Mouse (Mus musculus) embryonic facial prominence, embryonic 10.5 days (tissue): ENCODE data around the gene Ttc28. TPM values are rescaled to one million over a fixed set of nuclear protein-coding genes. Genes with fewer than 3 reads are reported as not detected.
A peak's percentile ranks its signal among the peaks of the same experiment; 100 is the strongest.

Experiments used
- DNase-seq: peaks from one replicate; pipeline ENCODE4 v3.0.0-alpha.2; 2017; ENCODE audit warnings: low spot score
- H3K27ac ChIP-seq: fragments of 300-500 bp; sonication (generic); replicated peaks from 2 replicates; pipeline ENCODE4 v1.5.1; 2016; ENCODE audit warnings: mild to moderate bottlenecking
- H3K27me3 ChIP-seq: fragments of 300-500 bp; sonication (generic); replicated peaks from 2 replicates; pipeline ENCODE4 v1.6.1; 2016; ENCODE audit warnings: low read depth, mild to moderate bottlenecking; ENCODE audit not compliant: poor library complexity, severe bottlenecking
- H3K36me3 ChIP-seq: fragments of 300-500 bp; sonication (generic); replicated peaks from 2 replicates; pipeline ENCODE4 v1.6.1; 2016; ENCODE audit warnings: mild to moderate bottlenecking, moderate library complexity
- H3K4me1 ChIP-seq: fragments of 300-500 bp; sonication (generic); 2 replicates; pipeline ENCODE4 v1.6.1; 2016
- H3K4me3 ChIP-seq: fragments of 300-500 bp; sonication (generic); 2 replicates; pipeline ENCODE4 v1.5.1; 2016; ENCODE audit warnings: mild to moderate bottlenecking, moderate library complexity
- H3K9me3 ChIP-seq: fragments of 300-500 bp; sonication (generic); 2 replicates; pipeline ENCODE4 v1.6.1; 2016; ENCODE audit warnings: mild to moderate bottlenecking
- WGBS: fragments of 180-500 bp; shearing (Covaris S2); methylation state at CpG from one replicate; pipeline ENCODE4 v1.1.7; 2016; 5-methylcytosine and 5-hydroxymethylcytosine counted together
- polyA plus RNA-seq: library from polyadenylated mRNA; unstranded; fragments of >200 nt; fragmentation: Nextera tagmentation; extraction: Ambion mirVana; gene quantifications from 2 replicates; pipeline ENCODE4 v1.2.1, GENCODE M21; 2016

The Ttc28 gene
- polyA plus RNA-seq, 1 experiment from 2014 or later, result 12.8 TPM

DNA sequence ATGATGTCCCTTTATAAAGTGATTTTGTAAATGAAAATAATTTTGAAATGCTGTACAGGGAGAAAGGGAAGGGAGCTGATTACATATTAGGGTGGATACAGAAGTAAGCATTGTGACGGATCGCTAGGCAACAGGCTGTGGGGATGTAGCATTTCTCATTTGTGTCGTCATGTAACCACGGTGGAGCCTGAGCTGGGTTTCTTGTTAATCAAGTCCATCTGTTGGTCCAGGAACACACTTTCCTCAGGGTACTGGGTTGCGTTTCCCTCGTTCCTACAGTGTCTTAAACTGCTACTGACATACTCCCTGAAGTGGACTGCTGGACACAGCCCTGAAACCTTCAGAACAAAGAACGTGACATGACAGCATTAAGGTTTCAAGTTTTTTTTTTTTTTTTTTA, 18.6 kb downstream of the Ttc28 start:
- DNase-seq, result peak; percentile 75
- Histone ChIP-seq H3K27me3 (no peaks in the 10 kb centered on the region), H3K36me3 (peaks cover 49% of the 10 kb centered on the region), H3K27ac (no peak overlapping the region), H3K9me3 (no peaks in the 10 kb centered on the region), H3K4me3 (no peak overlapping the region), H3K4me1 (peaks cover 22% of the 10 kb centered on the region)
- WGBS, result 30% methylated on average over 7 of the region's 7 CpGs

DNA sequence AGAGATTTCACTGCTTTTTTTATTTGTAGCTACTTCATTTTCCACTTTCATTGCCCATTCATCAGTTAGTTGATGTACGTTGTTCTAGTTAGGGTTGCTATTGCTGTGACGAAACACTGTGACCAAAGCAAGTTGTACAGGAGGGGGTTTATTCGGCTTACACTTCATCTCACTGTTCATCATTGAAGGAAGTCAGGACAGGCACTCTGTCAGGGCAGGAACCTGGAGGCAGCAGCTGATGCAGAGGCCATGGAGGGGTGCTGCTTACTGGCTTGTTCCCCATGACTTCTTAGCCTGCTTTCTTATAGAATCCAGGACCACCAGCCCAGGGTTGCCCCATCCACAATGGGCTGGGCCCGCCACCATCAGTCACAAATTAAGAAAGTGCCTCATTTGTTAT, 19.2 kb downstream of the Ttc28 start:
- peaks cover 22% of the 10 kb centered on the region for H3K4me1 ChIP-seq

DNA sequence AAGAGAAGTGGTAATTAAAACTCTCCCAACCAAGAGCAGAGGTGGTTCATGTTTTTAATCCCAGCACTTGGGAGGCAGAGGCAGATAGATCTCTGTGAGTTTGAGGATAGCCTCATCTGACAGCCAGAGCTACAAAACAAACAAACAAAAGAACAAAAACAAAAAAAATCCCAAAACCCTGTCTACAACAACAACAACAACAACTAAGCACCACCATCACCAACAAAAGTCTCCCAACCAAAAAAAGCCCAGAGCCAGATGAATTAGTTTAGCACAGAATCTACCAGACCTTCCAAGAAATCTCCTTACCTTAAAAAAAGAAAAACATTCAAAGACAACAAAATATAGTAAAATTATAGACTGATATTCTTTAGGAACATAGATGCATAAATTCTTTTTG, 20.7 kb downstream of the Ttc28 start:
- no peaks in the 10 kb centered on the region for H3K27me3 ChIP-seq
- peaks cover under 1% of the 10 kb centered on the region; the same call in 1 of the 2 replicates for H3K9me3 ChIP-seq
- H3K4me3 ChIP-seq, result no peak overlapping the region
- DNase-seq, result no peak
- peaks cover 22% of the 10 kb centered on the region for H3K4me1 ChIP-seq
- no peak overlapping the region for H3K27ac ChIP-seq
- H3K36me3 ChIP-seq, result peaks cover 32% of the 10 kb centered on the region

More for the DNA sequence above, 19.2 kb downstream of the Ttc28 start:
- no peak for DNase-seq
- H3K4me3 ChIP-seq, result no peak overlapping the region
- 0 out of 2 replicates have a peak overlapping the region, but pooled peaks have one; percentile 44 for H3K27ac ChIP-seq
- WGBS, result 83% methylated on average over 4 of the region's 4 CpGs
- H3K36me3 ChIP-seq, result peaks cover 43% of the 10 kb centered on the region
- no peaks in the 10 kb centered on the region for H3K9me3 ChIP-seq
- no peaks in the 10 kb centered on the region for H3K27me3 ChIP-seq

DNA sequence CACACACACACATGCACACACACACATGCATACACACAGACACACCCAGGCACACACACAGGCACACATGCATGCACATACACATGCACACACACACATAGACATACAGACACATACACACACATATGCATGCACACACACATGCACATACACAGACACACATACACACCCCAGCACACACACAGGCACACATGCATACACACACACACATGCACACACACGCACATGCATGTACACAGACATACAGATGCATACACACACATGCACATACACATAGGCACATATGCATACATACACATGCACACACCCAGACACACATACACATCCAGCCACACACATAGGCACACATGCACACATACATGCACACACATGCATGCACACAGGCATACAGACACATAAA, 27.1 kb downstream of the Ttc28 start:
- Histone ChIP-seq H3K4me1 (peaks cover 3% of the 10 kb centered on the region), H3K9me3 (peaks cover 4% of the 10 kb centered on the region; the same call in 1 of the 2 replicates), H3K4me3 (no peak overlapping the region), H3K27me3 (no peaks in the 10 kb centered on the region), H3K36me3 (peaks cover 33% of the 10 kb centered on the region), H3K27ac (no peak overlapping the region)
- 96% methylated on average over 1 of the region's 1 CpGs for WGBS
- DNase-seq, result no peak

DNA sequence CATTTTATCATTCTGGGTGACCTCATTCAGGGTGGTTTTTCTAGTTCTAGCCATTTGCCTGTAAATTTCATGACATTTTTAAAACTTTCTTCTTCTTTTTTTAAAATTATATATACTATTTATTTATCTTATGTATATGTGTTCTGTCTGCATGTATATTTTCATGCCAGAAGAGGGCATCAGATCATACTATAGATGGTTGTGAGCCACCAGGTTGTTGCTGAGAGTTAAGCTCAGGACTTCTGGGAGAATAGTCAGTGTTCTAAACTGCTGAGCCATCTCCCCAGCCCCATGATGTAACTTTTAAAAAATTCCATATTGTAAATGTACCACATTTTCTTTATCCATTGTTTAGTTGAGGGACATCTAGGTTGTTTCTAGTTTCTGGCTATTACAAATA, 29.3 kb downstream of the Ttc28 start:
- Histone ChIP-seq H3K36me3 (peaks cover 26% of the 10 kb centered on the region), H3K4me1 (peaks cover 8% of the 10 kb centered on the region), H3K27me3 (no peaks in the 10 kb centered on the region), H3K27ac (no peak overlapping the region), H3K9me3 (peaks cover 4% of the 10 kb centered on the region; the same call in 1 of the 2 replicates), H3K4me3 (no peak overlapping the region)
- no peak for DNase-seq

DNA sequence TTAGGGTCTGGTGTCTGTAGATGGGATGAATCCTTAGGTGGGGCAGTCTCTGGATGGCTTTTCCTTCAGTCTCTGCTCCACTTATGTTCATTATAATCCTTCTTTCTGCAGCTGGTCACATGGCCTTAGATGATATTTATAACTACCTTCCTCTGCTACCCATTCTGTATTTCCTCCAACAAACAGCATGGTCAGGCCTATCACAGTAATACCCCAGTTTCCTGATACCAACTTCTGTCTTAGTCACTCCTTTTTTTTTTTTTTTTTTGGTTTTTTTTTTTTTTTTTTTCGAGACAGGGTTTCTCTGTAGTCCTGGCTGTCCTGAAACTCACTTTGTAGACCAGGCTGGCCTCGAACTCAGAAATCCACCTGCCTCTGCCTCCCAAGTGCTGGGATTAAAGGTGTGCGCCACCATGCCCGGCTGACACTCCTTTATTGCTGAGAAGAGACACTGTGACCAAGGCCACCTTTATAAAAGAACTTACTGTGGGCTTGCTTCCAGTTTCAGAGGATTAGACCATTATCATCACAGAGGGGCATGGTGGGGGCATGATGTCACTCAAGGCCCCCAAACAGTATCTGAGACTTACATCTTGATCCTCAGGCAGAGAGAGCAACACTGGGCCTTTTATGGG, 30.5 kb downstream of the Ttc28 start:
- no peak for DNase-seq
- H3K36me3 ChIP-seq, result peaks cover 24% of the 10 kb centered on the region
- H3K4me1 ChIP-seq, result peaks cover 8% of the 10 kb centered on the region
- no peaks in the 10 kb centered on the region for H3K27me3 ChIP-seq
- H3K9me3 ChIP-seq, result peaks cover 4% of the 10 kb centered on the region; the same call in 1 of the 2 replicates
- no peak overlapping the region for H3K4me3 ChIP-seq
- 84% methylated on average over 4 of the region's 4 CpGs for WGBS
- H3K27ac ChIP-seq, result no peak overlapping the region

DNA sequence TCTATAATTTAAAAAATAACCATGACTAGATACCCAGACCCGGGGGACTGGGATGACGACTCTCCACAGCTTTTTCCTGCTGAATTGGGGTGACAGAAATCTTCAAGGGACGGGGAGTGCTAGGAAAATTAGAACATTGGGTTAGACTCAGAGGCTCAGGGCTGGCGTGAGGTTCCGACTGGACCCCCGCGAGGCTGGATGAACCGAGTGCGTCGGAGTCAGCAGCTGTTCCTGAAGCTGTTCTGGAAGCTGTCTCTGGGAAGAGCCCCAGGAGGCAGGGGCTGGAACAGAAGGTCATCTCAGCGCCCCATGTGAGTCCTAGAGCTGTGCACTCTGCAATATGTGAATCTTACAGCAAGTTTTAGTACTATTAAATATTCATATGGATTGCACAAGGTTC, 35.3 kb downstream of the Ttc28 start:
- 83% methylated on average over 11 of the region's 11 CpGs for WGBS
- Histone ChIP-seq H3K4me3 (no peak overlapping the region), H3K9me3 (no peaks in the 10 kb centered on the region), H3K27me3 (no peaks in the 10 kb centered on the region), H3K36me3 (peaks cover 23% of the 10 kb centered on the region), H3K4me1 (peaks cover 8% of the 10 kb centered on the region), H3K27ac (no peak overlapping the region)
- no peak for DNase-seq

DNA sequence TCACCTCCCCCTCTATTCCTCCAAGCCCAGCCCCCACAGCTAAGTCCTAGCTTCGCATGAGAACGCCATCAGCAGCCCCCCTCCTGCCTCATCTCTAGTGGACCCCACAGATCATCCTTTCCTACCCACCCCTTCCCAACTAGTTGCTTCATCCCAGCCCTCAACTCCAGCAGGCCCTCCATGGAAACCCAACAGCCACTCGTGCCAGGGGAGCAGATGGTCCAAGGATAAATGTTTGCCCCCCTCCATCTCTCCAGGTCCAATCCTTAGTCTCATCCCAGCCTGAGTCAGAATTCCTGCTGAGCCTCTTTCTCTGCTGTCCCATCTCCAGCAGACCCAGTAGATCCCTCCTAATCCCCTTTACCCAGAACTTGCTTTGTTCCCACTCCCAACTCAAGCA, 36.6 kb downstream of the Ttc28 start:
- H3K4me1 ChIP-seq, result peaks cover 8% of the 10 kb centered on the region
- peaks cover 23% of the 10 kb centered on the region for H3K36me3 ChIP-seq
- no peaks in the 10 kb centered on the region for H3K9me3 ChIP-seq
- no peak overlapping the region for H3K4me3 ChIP-seq
- H3K27ac ChIP-seq, result no peak overlapping the region
- WGBS, result 78% methylated on average over 3 of the region's 3 CpGs
- no peaks in the 10 kb centered on the region for H3K27me3 ChIP-seq
- DNase-seq, result no peak

DNA sequence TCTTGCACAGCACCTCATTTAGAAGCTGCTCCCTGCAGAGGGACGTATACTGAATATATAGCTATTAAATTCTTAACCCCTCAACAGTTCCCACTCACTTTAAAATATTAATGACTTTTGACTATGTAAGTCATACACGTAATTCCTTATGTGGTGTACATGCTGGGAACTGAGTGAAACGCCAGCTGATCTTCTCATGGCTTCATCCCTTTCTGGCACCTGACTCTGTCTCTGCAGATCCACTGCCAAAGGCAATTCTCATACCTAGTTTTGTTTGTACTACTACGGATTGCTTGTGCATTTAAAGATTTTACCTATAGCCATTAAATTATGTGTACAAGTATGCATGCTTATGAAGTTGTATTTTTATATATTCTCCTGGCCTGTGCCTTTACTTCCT, 39.9 kb downstream of the Ttc28 start:
- peaks cover 23% of the 10 kb centered on the region for H3K36me3 ChIP-seq
- no peak for DNase-seq
- WGBS, result 88% methylated on average over 4 of the region's 4 CpGs
- no peak overlapping the region for H3K27ac ChIP-seq
- no peaks in the 10 kb centered on the region for H3K9me3 ChIP-seq
- no peaks in the 10 kb centered on the region; the same call in 1 of the 2 replicates for H3K4me1 ChIP-seq
- no peaks in the 10 kb centered on the region for H3K27me3 ChIP-seq
- no peak overlapping the region for H3K4me3 ChIP-seq

DNA sequence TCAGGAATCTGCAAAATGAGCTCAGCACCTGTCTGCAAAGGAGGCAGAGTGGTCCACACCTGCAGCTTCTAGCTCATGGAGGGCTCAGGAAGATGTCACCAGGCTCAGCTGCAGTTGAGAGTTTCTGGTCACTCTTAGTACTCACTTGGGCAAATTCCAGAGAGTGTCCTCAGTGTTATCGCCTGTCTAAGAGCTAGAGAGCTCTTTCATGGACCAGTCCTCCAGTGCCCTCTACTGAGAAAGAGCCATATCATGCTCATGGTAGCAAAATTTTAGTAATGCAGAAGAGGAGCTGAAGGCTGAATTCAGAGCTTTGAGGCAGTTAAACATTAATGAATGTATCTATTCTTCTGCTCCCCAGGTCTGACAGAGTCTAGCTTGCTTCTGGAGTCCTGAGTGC, 43.7 kb downstream of the Ttc28 start:
- 31% methylated on average over 1 of the region's 1 CpGs for WGBS
- no peak for DNase-seq
- Histone ChIP-seq H3K27me3 (no peaks in the 10 kb centered on the region), H3K4me1 (peaks cover 3% of the 10 kb centered on the region; the same call in 1 of the 2 replicates), H3K9me3 (no peaks in the 10 kb centered on the region), H3K27ac (no peak overlapping the region), H3K4me3 (no peak overlapping the region), H3K36me3 (peaks cover under 1% of the 10 kb centered on the region; the same call in 1 of the 2 replicates)

DNA sequence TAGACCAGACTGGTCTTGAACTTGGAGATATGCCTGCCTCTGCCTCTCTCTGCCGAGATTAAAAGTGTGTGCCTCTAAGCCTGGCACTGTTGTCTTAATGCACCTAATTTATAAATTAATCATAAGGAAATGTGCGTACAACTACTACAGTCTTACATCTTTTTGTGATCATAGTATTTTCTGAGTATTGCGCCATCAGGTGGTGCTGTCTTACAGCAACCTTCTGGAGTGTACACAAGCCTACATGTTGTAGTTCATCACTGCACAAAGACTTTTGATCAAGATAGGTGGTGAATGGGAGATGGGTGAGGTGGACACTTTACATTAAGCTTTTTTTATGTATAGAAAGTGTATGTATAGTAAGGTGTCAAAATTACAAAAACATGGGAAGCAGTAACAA, 45.0 kb downstream of the Ttc28 start:
- WGBS, result 93% methylated on average over 3 of the region's 3 CpGs
- Histone ChIP-seq H3K9me3 (no peaks in the 10 kb centered on the region), H3K27me3 (no peaks in the 10 kb centered on the region), H3K4me3 (no peak overlapping the region), H3K4me1 (peaks cover 5% of the 10 kb centered on the region; the same call in 1 of the 2 replicates), H3K36me3 (no peaks in the 10 kb centered on the region), H3K27ac (no peak overlapping the region)
- no peak for DNase-seq

DNA sequence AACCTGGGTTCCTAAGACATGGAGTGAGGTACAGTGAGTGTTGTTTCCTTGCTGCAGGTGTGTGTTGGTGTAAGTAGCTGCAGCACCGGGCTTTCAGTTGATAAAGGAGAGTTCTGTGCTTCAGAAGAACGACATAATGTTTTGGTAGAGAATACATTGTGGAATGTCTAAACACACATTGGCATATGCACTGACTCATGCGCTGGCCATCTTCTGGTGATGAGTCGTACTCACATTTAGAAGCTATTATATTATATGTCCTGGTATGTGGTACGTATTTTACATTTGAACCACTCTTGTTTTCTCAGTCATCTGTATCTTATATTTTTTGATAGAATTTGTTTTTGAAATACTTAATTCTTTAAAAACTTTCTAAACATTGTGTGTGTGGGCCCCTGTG, 46.2 kb downstream of the Ttc28 start:
- no peaks in the 10 kb centered on the region for H3K27me3 ChIP-seq
- WGBS, result 92% methylated on average over 5 of the region's 5 CpGs
- no peak for DNase-seq
- H3K27ac ChIP-seq, result no peak overlapping the region
- H3K9me3 ChIP-seq, result no peaks in the 10 kb centered on the region
- no peaks in the 10 kb centered on the region for H3K36me3 ChIP-seq
- peaks cover 5% of the 10 kb centered on the region; the same call in 1 of the 2 replicates for H3K4me1 ChIP-seq
- H3K4me3 ChIP-seq, result no peak overlapping the region

DNA sequence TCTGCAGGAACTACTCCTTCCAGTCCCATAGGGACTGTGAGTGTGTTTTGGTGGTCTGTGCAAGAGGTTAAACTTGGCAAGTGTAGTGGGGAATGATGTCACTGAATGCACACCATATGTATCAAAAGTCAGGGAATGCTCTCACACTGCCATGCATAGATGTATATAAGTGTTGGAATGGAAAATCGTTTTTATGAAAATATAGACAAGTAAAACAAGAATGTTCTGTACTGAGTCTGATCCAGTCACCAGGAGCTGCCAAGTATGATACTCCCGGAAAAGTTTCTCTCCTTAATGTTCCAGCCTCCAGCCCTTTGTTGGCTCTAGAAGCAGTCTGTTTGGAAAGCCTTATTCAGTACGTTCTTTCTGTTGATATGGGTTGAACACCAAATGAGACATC, 48.7 kb downstream of the Ttc28 start:
- H3K36me3 ChIP-seq, result peaks cover 8% of the 10 kb centered on the region
- no peak for DNase-seq
- H3K27me3 ChIP-seq, result no peaks in the 10 kb centered on the region
- no peaks in the 10 kb centered on the region for H3K9me3 ChIP-seq
- WGBS, result 71% methylated on average over 3 of the region's 3 CpGs
- H3K27ac ChIP-seq, result no peak overlapping the region
- no peak overlapping the region for H3K4me3 ChIP-seq
- peaks cover 5% of the 10 kb centered on the region; the same call in 1 of the 2 replicates for H3K4me1 ChIP-seq
